Mouse (Mus musculus) kidney, adult 2 months (tissue): ENCODE results near the gene Rassf5.

Experiments
- CTCF ChIP-seq: fragments of 200-500 bp; conservative IDR thresholded peaks from 2 replicates; pipeline ENCODE4 v1.5.1; 2011; ENCODE audit warnings: low read depth, mild to moderate bottlenecking, control low read depth, low read length, moderate library complexity, mixed read lengths; ENCODE audit not compliant: insufficient read depth, insufficient read length
- POLR2A ChIP-seq: fragments of 200-500 bp; IDR thresholded peaks from one replicate; pipeline ENCODE4 v1.6.1; 2011; ENCODE audit warnings: low read depth, low read length, control low read depth

- TF ChIP-seq POLR2A (no peak), CTCF (no peak)
These were observed 70.7 kb downstream of the Rassf5 start for GRCm38 (mm10) chr1:131174299-131174861.
